Mouse (Mus musculus): Measurements from ENCODE around the gene Gypa.
A peak's percentile ranks its signal among the peaks of the same experiment; 100 is the strongest.

Gene Gypa

GRCm38 (mm10) chr8:80541836-80542235 lies 48.3 kb downstream of the Gypa start:
- DNase-seq (ENCODE audit: low read depth) = peak; percentile 7

DNA sequence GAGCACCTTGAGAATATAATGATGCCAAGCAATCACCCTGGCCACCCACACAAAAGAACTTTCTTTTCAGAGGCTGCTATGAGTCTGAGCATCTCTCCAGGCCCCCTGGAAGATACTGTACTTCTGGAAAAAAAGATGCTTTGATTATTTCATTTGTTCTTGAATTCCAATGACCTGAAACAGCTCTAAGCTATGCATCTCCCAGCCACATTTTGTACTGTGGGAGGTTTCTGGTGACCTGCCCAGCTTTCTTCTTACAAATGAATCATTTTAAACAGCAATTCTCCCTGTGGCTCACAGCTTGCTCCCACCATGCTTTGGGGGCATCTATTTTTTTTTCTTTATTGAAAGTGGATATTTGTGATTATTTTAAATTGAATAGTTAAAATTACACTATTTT lies 56.9 kb downstream of the Gypa start:
- no peak for DNase-seq (ENCODE audit: low read depth)

DNA sequence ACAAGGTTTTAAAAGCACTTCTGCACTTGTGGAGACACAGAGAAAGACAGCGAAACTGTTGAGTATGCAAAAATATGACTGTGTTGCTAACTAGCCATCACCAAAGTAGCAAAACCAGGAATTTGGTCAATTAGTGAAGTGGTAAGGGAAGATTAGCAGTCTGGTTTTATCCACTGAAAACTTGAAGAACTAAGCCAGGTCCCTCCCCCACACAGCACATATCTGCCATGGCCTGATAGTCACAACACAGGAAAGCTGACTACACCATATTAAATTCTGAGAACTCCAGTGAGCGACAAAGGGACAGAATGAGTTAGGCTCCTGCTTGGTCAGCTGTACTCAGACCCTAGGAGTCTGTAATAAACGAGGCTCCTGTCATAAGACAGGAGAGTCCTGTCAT lies 57.7 kb downstream of the Gypa start:
- DNase-seq (ENCODE audit: low read depth) = no peak

DNA sequence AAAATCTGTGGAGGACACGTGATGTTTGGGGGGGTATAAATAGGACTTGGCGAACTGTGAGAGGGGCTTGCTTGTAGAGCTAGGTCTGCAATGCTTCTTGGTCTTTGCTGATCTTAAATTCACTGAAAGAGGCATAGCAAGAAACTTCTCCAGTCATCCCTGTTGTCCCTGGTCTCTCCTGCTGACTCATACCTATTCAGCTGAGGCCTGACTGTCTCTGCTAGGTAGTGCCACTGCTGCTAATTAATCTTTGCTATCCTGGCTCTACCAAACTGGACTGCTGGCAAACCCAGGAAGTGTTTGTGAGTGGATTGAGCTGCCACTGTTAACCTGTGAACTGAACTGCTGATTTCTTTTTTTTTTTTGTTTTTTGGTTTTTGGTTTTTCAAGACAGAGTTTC lies 61.4 kb downstream of the Gypa start:
- no peak for DNase-seq (ENCODE audit: low read depth)

All from 416B (cell line).